In the genomic region with DNA sequence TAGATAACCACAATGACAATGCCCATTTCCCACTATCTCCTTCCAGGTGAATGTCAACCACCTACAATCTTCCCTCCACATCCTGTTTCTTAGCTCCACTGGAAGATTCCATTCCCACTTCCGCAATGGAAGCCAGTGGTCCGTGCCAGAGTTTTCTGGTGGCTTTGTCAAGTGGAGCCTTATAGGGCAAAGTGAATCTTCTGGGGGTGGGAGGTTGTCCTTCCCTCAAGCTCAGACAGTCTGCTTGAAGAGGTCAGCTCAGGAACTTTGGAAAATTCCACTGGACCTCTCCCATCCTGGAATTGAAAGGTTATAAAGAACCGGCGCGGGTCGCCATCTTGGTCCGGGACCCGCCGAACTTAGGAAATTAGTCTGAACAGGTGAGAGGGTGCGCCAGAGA, we compare ENCODE assay signal across 23 mouse cellular contexts. TPM values are rescaled to one million over a fixed set of nuclear protein-coding genes. Genes with fewer than 3 reads are reported as not detected.
"Had no signal": no experiment of that assay in that cellular context is flagged by ENCODE, and none has a peak within 500 bp of the region (broad histone marks: within the 10 kb centered on the region; RNA-seq: fewer than 3 reads in every experiment).

No protein-coding gene starts in this region.

- H3K27me3 ChIP-seq: heart, embryonic 13.5 days; heart, embryonic 15.5 days; hindbrain, embryonic 12.5 days; intestine, embryonic 15.5 days; limb, embryonic 12.5 days; liver, embryonic 13.5 days had no signal

- DNase-seq: gastrocnemius, postnatal 14 days; gastrocnemius, postnatal 36 days; heart, adult 11 months; heart, adult 2 months; heart, postnatal 14 days; heart, postnatal 4 days; kidney, adult 18-20 months; kidney, adult 8-10 months; liver, embryonic 13.5 days had no signal

- H3K9me3 ChIP-seq: heart, embryonic 13.5 days; heart, embryonic 15.5 days; hindbrain, embryonic 10.5 days; hindbrain, embryonic 12.5 days; intestine, embryonic 15.5 days; limb, embryonic 10.5 days; limb, embryonic 12.5 days had no signal

- H3K27ac ChIP-seq: heart, adult 2 months; heart, embryonic 13.5 days; heart, embryonic 15.5 days; hindbrain, embryonic 10.5 days; hindbrain, embryonic 12.5 days; intestine, embryonic 15.5 days; layer of hippocampus, adult 2 months; left cerebral cortex, adult 2 months; limb, embryonic 12.5 days; liver, embryonic 13.5 days had no signal

- H3K4me3 ChIP-seq: heart, adult 2 months; heart, embryonic 13.5 days; heart, embryonic 15.5 days; hindbrain, embryonic 10.5 days; hindbrain, embryonic 12.5 days; intestine, embryonic 15.5 days; layer of hippocampus, adult 2 months; left cerebral cortex, adult 2 months; limb, embryonic 10.5 days; limb, embryonic 12.5 days; liver, embryonic 13.5 days had no signal

- H3K9ac ChIP-seq: heart, embryonic 13.5 days; heart, embryonic 15.5 days; hindbrain, embryonic 12.5 days; hindbrain, embryonic 14.5 days; intestine, embryonic 15.5 days; limb, embryonic 12.5 days; liver, embryonic 13.5 days had no signal

- H3K4me1 ChIP-seq: heart, embryonic 13.5 days; heart, embryonic 15.5 days; liver, embryonic 13.5 days had no signal

- H3K36me3 ChIP-seq: heart, embryonic 13.5 days; heart, embryonic 15.5 days; hindbrain, embryonic 10.5 days; hindbrain, embryonic 12.5 days; intestine, embryonic 15.5 days; limb, embryonic 10.5 days; limb, embryonic 12.5 days; liver, embryonic 13.5 days had no signal

RNA-seq across cellular contexts. Expression of a gene that starts 36.5 kb away (rescaled TPM):
- total RNA-seq: gastrocnemius, adult 18-20 months; gastrocnemius, adult 8-10 months; gastrocnemius, postnatal 14 days; gastrocnemius, postnatal 36 days; heart, adult 2 months; heart, postnatal 14 days; heart, postnatal 4 days had no signal
- polyA plus RNA-seq: gonadal fat pad, adult 2 months; heart, adult 2 months; heart, postnatal 0 days had no signal
